Mouse (Mus musculus) megakaryocyte, embryonic 14.5 days (primary cell): ENCODE data around the gene Dcp1a.

Experiments used
- FLI1 ChIP-seq: IDR thresholded peaks from 2 replicates; pipeline ENCODE4 v1.6.1; 2012; ENCODE audit warnings: low read length, inconsistent platforms, mixed read lengths
- GATA1 ChIP-seq: IDR thresholded peaks from 3 replicates; pipeline ENCODE4 v1.6.1; 2012; ENCODE audit warnings: mixed read lengths, low read length, inconsistent platforms, borderline replicate concordance

GRCm38 (mm10) chr14:30474416-30474815 lies 4.9 kb upstream of the Dcp1a start:
- no peak for TF ChIP-seq GATA1
- TF ChIP-seq FLI1 = no peak
